Mouse (Mus musculus) thymus, adult 2 months (tissue): ENCODE results near the gene Plekhj1.

Source experiments
- CTCF ChIP-seq: fragments of 200-500 bp; IDR thresholded peaks from 2 replicates; pipeline ENCODE4 v1.5.1; 2012; ENCODE audit warnings: mild to moderate bottlenecking, control low read depth, low read length, moderate library complexity, borderline replicate concordance; ENCODE audit not compliant: control insufficient read depth, poor library complexity, insufficient read depth; ENCODE audit errors: extremely low read depth
- POLR2A ChIP-seq: fragments of 200-500 bp; IDR thresholded peaks from 2 replicates; pipeline ENCODE4 v1.6.1; 2012; ENCODE audit warnings: mild to moderate bottlenecking, low read length, control low read depth, moderate library complexity; ENCODE audit not compliant: control insufficient read depth, poor library complexity, insufficient read depth; ENCODE audit errors: extremely low read depth

GRCm38 (mm10) chr10:80808985-80809632, 10.7 kb upstream of the Plekhj1 start:
- no peak for TF ChIP-seq POLR2A
- TF ChIP-seq CTCF, result no peak
